Mouse (Mus musculus): ENCODE measurements around the gene Adgrl1. TPM values are rescaled to one million over a fixed set of nuclear protein-coding genes. Genes with fewer than 3 reads are reported as not detected.

Gene Adgrl1
- polyA plus RNA-seq (2017; shearing (Covaris generic)) = 3.8 TPM

DNA sequence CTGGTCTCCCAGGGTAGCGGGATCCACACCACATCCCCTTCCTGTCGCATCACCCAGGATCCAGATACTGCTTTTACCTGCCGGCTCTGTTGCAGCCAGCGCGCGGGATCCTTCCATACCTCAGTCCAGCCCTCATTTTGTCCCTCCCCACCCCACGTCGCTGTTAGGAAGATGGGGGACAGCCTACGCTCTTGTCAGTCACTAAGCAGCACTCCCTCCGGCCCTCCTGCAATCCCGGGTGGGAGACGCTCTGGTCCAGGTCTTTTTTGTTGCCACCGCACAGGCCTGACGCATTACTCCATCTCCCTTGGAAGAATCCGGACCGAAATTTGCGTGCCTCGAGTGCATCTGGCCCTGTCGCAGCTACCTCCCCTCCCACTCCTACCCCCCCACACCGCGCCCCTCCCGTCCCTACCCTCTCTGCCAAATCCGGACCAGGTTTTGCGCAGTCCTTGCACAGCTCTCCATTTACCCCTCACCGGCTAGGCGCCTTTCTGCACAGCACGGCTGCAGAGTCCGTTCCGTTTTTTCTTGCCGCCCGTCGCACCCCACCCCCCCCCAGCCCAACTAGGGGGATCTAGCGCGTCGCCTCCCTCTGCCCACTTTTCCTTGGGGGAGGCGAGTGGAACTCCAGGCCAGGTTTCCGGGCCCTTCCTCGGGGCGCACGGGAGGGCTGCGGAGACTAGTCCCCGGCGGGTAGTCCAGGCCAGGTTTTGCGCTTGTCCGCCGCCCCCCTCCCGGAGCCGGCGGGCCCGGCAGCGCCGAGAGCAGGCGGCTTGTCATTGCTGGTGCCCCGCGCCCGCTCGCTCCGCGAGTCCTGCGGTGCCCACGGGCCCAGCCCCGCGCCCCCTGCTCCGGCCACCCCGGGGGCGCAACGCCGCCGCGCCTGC is at the start of gene Adgrl1:
Gene Adgrl1, plus strand, starts transcription at position 743 of the 890 bp plus-strand sequence.

DNA sequence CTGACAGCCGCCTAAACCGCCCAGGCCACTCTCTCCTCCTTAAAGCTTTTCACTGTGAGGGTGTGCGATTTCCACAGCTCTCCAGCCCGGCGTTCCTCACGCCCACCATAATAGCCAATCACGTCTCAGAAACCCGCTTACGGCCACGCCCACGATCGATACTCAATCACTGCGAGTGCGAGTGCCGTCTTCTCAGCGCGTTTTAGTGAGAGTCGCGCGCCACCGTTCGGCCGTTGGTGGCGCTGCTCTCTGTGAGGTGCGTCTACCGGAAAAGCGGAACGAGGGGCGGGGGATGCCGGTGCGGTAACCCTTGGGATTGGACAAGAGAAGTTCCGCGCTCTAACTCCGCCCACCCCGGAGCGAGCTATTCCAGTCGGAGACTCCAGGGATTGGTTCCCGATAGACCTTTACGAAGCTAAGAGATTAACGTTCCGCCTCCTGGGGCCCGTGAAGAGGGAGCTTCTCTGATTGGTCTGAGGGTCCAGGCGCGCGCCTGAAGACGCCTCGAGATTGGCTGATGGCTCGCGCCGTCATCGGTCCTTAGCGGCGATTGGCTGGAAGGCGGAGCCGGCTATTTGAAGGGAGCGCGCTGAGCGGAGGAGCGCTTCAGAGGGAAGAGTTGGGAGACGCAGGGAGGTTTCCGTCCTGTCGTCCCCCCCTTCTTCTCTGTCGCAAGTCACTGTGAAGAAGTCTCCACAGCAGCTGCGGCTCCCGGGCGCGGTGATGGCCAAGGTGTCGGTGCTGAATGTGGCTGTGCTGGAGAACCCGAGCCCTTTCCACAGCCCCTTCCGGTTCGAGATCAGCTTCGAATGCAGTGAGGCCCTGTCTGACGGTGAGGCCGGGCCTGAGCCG is 55.4 kb downstream of the Adgrl1 start, which contains the start of the genes Gm10644 and Asf1b:
Gene Gm10644, minus strand, starts transcription at position 100 of the 852 bp plus-strand sequence.
Gene Asf1b, plus strand, starts transcription at position 402 of the 852 bp plus-strand sequence.

DNA sequence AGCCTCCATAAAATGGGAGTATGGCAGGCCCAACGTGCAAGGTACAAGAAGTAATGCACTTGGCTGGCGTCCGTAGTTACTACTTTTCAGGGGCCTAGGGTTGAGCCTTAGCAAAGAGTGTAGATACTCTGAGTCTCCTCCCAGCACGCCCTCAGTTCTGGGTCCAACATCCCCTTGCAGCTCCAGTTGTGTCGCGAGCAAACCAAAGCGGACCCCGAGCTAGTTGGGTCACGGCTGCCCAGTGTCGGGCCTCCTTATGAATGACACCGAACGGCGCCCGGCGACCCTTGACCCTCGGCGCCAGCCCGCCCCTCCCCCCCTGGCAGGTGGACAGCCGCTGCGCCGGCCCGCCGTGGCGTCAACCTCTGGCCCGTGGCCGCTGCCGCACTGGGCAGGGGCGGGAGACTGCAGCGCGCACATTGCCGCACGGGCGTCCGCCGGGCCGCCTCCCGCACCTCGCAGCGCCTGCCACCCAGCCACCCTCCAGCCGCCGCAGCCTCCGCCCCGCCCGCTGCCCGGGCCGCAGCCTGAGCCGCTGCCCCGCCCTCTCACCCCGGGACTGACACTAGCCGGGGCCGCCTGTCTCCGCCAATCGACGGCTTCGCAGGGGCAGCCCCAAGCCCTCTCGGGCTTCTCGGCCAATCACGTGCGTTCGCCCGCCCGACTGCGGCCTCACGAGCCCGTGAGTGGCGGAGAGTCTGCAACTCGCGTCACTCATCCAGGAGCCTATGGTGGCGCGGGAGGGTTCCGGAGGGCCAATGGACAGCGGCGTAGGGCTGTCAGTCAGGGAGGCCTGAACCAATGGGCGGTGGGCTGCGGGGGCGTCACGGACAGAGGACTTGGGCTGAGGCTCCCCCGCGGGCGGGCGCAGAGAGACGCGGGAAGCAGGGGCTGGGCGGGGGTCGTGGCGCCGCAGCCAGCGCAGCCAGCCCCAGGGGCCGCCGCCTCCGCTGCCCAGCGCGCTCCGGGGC is 72.5 kb downstream of the Adgrl1 start, which contains the start of gene Prkaca:
Gene Prkaca, plus strand, starts transcription at position 844 of the 971 bp plus-strand sequence.

Other genes starting within 250 kb of the Adgrl1 start
- 65.1 TPM for gene Gipc1, start 247.4 kb upstream of the Adgrl1 start, polyA plus RNA-seq (2017; shearing (Covaris generic))
- gene Ptger1, start 233.4 kb upstream of the Adgrl1 start, polyA plus RNA-seq (2017; shearing (Covaris generic)) = 0.43 TPM
- 16.0 TPM for gene Pkn1, start 200.9 kb upstream of the Adgrl1 start, polyA plus RNA-seq (2017; shearing (Covaris generic))
- gene Ddx39, start 184.9 kb upstream of the Adgrl1 start, polyA plus RNA-seq (2017; shearing (Covaris generic)) = 195 TPM
- 524 TPM for gene Adgre5, start 158.8 kb upstream of the Adgrl1 start, polyA plus RNA-seq (2017; shearing (Covaris generic))
- 0.82 TPM for gene Gm10644, start 55.1 kb downstream of the Adgrl1 start, polyA plus RNA-seq (2017; shearing (Covaris generic))
- 28.8 TPM for gene Asf1b, start 55.4 kb downstream of the Adgrl1 start, polyA plus RNA-seq (2017; shearing (Covaris generic))
- gene Prkaca, start 72.9 kb downstream of the Adgrl1 start, polyA plus RNA-seq (2017; shearing (Covaris generic)) = 2.7 TPM
- gene Samd1, start 97.6 kb downstream of the Adgrl1 start, polyA plus RNA-seq (2017; shearing (Covaris generic)) = 2.2 TPM
- 0.62 TPM for gene 1700067K01Rik, start 101.4 kb downstream of the Adgrl1 start, polyA plus RNA-seq (2017; shearing (Covaris generic))
- gene 2210011C24Rik, start 112.1 kb downstream of the Adgrl1 start, polyA plus RNA-seq (2017; shearing (Covaris generic)) = 0.75 TPM
- gene Palm3, start 121.4 kb downstream of the Adgrl1 start, polyA plus RNA-seq (2017; shearing (Covaris generic)) = 3.6 TPM
- 383 TPM for gene Il27ra, start 142.5 kb downstream of the Adgrl1 start, polyA plus RNA-seq (2017; shearing (Covaris generic))
- 189 TPM for gene Rln3, start 144.9 kb downstream of the Adgrl1 start, polyA plus RNA-seq (2017; shearing (Covaris generic))
- gene Gm10643, start 165.0 kb downstream of the Adgrl1 start, polyA plus RNA-seq (2017; shearing (Covaris generic)) = 1.1 TPM
- gene Rfx1, start 166.7 kb downstream of the Adgrl1 start, polyA plus RNA-seq (2017; shearing (Covaris generic)) = 42.2 TPM
- 27.6 TPM for gene Dcaf15, start 204.7 kb downstream of the Adgrl1 start, polyA plus RNA-seq (2017; shearing (Covaris generic))
- gene Podnl1, start 225.9 kb downstream of the Adgrl1 start, polyA plus RNA-seq (2017; shearing (Covaris generic)) = 22.3 TPM
- 52.1 TPM for gene Cc2d1a, start 247.8 kb downstream of the Adgrl1 start, polyA plus RNA-seq (2017; shearing (Covaris generic))
- gene 4930432K21Rik, start 247.9 kb downstream of the Adgrl1 start, polyA plus RNA-seq (2017; shearing (Covaris generic)) = 1.3 TPM

Data from activated CD4-positive, CD25-positive, alpha-beta regulatory T cell, adult 9 weeks (primary cell).